Mouse (Mus musculus): ENCODE measurements around the gene Hipk3. TPM values are rescaled to one million over a fixed set of nuclear protein-coding genes. Genes with fewer than 3 reads are reported as not detected.

Hipk3 gene
- total RNA-seq, 2 experiments from 2014 or later: 67.0 to 69.2 TPM

- no peak for DNase-seq
Observed at GRCm38 (mm10) chr2:104412496-104412895, 81.8 kb downstream of the Hipk3 start.

- DNase-seq: no peak
Observed at GRCm38 (mm10) chr2:104411806-104412205, 82.4 kb downstream of the Hipk3 start.

- DNase-seq: no peak
Observed at GRCm38 (mm10) chr2:104410963-104411545, 83.2 kb downstream of the Hipk3 start, which contains the start of gene D430041D05Rik. Gene D430041D05Rik, minus strand, starts transcription at chr2:104411013.

- DNase-seq: peak; percentile 56 to 63
Observed at GRCm38 (mm10) chr2:104409851-104410821, 84.1 kb downstream of the Hipk3 start.

- DNase-seq: no peak
Observed at GRCm38 (mm10) chr2:104408351-104408750, 85.9 kb downstream of the Hipk3 start.

- no peak for DNase-seq
Observed at GRCm38 (mm10) chr2:104407913-104408312, 86.3 kb downstream of the Hipk3 start.

- DNase-seq: no peak
Observed at GRCm38 (mm10) chr2:104404036-104404435, 90.2 kb downstream of the Hipk3 start.

- DNase-seq: no peak
Observed at GRCm38 (mm10) chr2:104398651-104399290, 95.5 kb downstream of the Hipk3 start.

- DNase-seq: no peak
Observed at GRCm38 (mm10) chr2:104395961-104396360, 98.3 kb downstream of the Hipk3 start.

- no peak for DNase-seq
Observed at GRCm38 (mm10) chr2:104394769-104395168, 99.5 kb downstream of the Hipk3 start.

- no peak for DNase-seq
Observed at GRCm38 (mm10) chr2:104392700-104393312, 101.4 kb downstream of the Hipk3 start.

- DNase-seq: no peak
Observed at GRCm38 (mm10) chr2:104389231-104389630, 105.0 kb downstream of the Hipk3 start.

- no peak for DNase-seq
Observed at GRCm38 (mm10) chr2:104385941-104386340, 108.3 kb downstream of the Hipk3 start.

- DNase-seq: no peak
Observed at GRCm38 (mm10) chr2:104383589-104383988, 110.7 kb downstream of the Hipk3 start.

- DNase-seq: no peak
Observed at GRCm38 (mm10) chr2:104382813-104383212, 111.4 kb downstream of the Hipk3 start.

- DNase-seq: no peak
Observed at GRCm38 (mm10) chr2:104379304-104379703, 114.9 kb downstream of the Hipk3 start.

- DNase-seq: no peak
Observed at GRCm38 (mm10) chr2:104378791-104379190, 115.5 kb downstream of the Hipk3 start.

GRCm38 (mm10) chr2:104377990-104378389, 116.3 kb downstream of the Hipk3 start:
- DNase-seq: no peak

All from layer of hippocampus, postnatal 36 days (tissue).